Mouse (Mus musculus): Measurements from ENCODE around the gene Msmp. TPM values are rescaled to one million over a fixed set of nuclear protein-coding genes. Genes with fewer than 3 reads are reported as not detected.
"Not testable (repeated sequence)": the region's sequence is repeated elsewhere in the genome, so short reads cannot be mapped to it uniquely, and the experiment has no call there.

Msmp gene
- total RNA-seq, 2 experiments from 2014 or later: 0.33 to 0.38 TPM

GRCm38 (mm10) chr4:43561436-43561996, 22.8 kb downstream of the Msmp start:
- no peak for DNase-seq

- no peak for DNase-seq
Measured at GRCm38 (mm10) chr4:43560976-43561375, 23.3 kb downstream of the Msmp start.

GRCm38 (mm10) chr4:43560243-43560611, 24.1 kb downstream of the Msmp start:
- DNase-seq: no peak

GRCm38 (mm10) chr4:43559519-43560242, 24.6 kb downstream of the Msmp start:
- DNase-seq: no peak

- peak; percentile 54 for DNase-seq
Measured at GRCm38 (mm10) chr4:43558631-43559356, 25.5 kb downstream of the Msmp start.

- no peak for DNase-seq
Measured at GRCm38 (mm10) chr4:43558028-43558630, 26.2 kb downstream of the Msmp start.

- DNase-seq: no peak
Measured at GRCm38 (mm10) chr4:43555926-43556325, 28.4 kb downstream of the Msmp start.

GRCm38 (mm10) chr4:43553891-43554290, 30.4 kb downstream of the Msmp start:
- no peak for DNase-seq

- DNase-seq: no peak
Measured at GRCm38 (mm10) chr4:43552437-43552836, 31.9 kb downstream of the Msmp start.

- not testable (repeated sequence) for DNase-seq
Measured at GRCm38 (mm10) chr4:43551854-43552253, 32.4 kb downstream of the Msmp start.

- DNase-seq: no peak
Measured at GRCm38 (mm10) chr4:43549055-43549454, 35.2 kb downstream of the Msmp start.

GRCm38 (mm10) chr4:43547160-43547559, 37.1 kb downstream of the Msmp start:
- DNase-seq: no peak

GRCm38 (mm10) chr4:43546375-43547047, 37.8 kb downstream of the Msmp start:
- DNase-seq: no peak

- no peak for DNase-seq
Measured at GRCm38 (mm10) chr4:43542044-43542443, 42.2 kb downstream of the Msmp start.

- DNase-seq: no peak
Measured at GRCm38 (mm10) chr4:43536031-43536430, 48.3 kb downstream of the Msmp start.

GRCm38 (mm10) chr4:43535628-43536027, 48.7 kb downstream of the Msmp start:
- DNase-seq: no peak

- no peak for DNase-seq
Measured at GRCm38 (mm10) chr4:43533270-43533669, 51.0 kb downstream of the Msmp start.

Small RNA genes lying within 50 kb of the gene (microRNA-seq; reads per million reads assigned to microRNA genes)
- 0 to 0.64 reads per million in 2 experiments for gene Gm25262

Other genes with a start within 250 kb of the Msmp start
- 10 to 100 TPM; 30.3 to 33.9 TPM for gene Rusc2, start 202.5 kb downstream of the Msmp start, total RNA-seq (2021)
- gene Fam166b, start 155.4 kb downstream of the Msmp start, total RNA-seq (2021): not detected
- gene Tesk1, start 142.6 kb downstream of the Msmp start, total RNA-seq (2021): 10 to 100 TPM; 28.0 to 34.7 TPM
- gene Cd72, start 129.9 kb downstream of the Msmp start, total RNA-seq (2021): under 1 TPM in 1 of 2 experiments, not detected in 1; 0.61 TPM
- not detected for gene Sit1, start 100.8 kb downstream of the Msmp start, total RNA-seq (2021)
- 10 to 100 TPM; 23.4 to 24.1 TPM for gene Ccdc107, start 91.6 kb downstream of the Msmp start, total RNA-seq (2021)
- 1 to 10 TPM; 2.8 to 3.8 TPM for gene Arhgef39, start 84.8 kb downstream of the Msmp start, total RNA-seq (2021)
- 1 to 10 TPM; 2.8 TPM for gene Car9, start 77.5 kb downstream of the Msmp start, total RNA-seq (2021)
- gene Tpm2, start 60.7 kb downstream of the Msmp start, total RNA-seq (2021): 1,000 to 10,000 TPM; 8,012 to 8,431 TPM
- 10 to 100 TPM; 39.6 to 45.0 TPM for gene Creb3, start 22.2 kb downstream of the Msmp start, total RNA-seq (2021)
- 100 to 1,000 TPM in 1 of 2 experiments, 10 to 100 TPM in 1; 84.9 to 112 TPM for gene Tln1, start 21.8 kb downstream of the Msmp start, total RNA-seq (2021)
- 10 to 100 TPM; 22.9 to 30.4 TPM for gene Rgp1, start 5.8 kb downstream of the Msmp start, total RNA-seq (2021)
- gene Gba2, start 5.6 kb downstream of the Msmp start, total RNA-seq (2021): 1 to 10 TPM; 6.7 to 9.1 TPM
- 10 to 100 TPM; 30.7 to 39.5 TPM for gene Npr2, start 47.4 kb upstream of the Msmp start, total RNA-seq (2021)
- gene Spag8, start 69.1 kb upstream of the Msmp start, total RNA-seq (2021): under 1 TPM in 1 of 2 experiments, not detected in 1; 0.38 TPM
- gene Hint2, start 72.0 kb upstream of the Msmp start, total RNA-seq (2021): 10 to 100 TPM; 51.3 to 57.6 TPM
- gene Tmem8b, start 84.5 kb upstream of the Msmp start, total RNA-seq (2021): 10 to 100 TPM in 1 of 2 experiments, 1 to 10 TPM in 1; 9.1 to 10.8 TPM
- under 1 TPM; 0.18 to 0.26 TPM for gene Fam221b, start 84.7 kb upstream of the Msmp start, total RNA-seq (2021)
- gene Olfr70, start 116.3 kb upstream of the Msmp start, total RNA-seq (2021): not detected
- gene Olfr71, start 125.8 kb upstream of the Msmp start, total RNA-seq (2021): not detected
- gene Hrct1, start 142.7 kb upstream of the Msmp start, total RNA-seq (2021): 1 to 10 TPM; 2.3 to 3.1 TPM
- 1 to 10 TPM; 1.1 to 1.6 TPM for gene Spaar, start 145.5 kb upstream of the Msmp start, total RNA-seq (2021)
- gene Olfr159, start 186.5 kb upstream of the Msmp start, total RNA-seq (2021): not detected
- not detected for gene Olfr156, start 239.4 kb upstream of the Msmp start, total RNA-seq (2021)

Measured in gastrocnemius, postnatal 10 days (tissue).